In genomic region chr15:90929043-90929442, GRCm38 (mm10) we compare ENCODE assay signal across 11 mouse cellular contexts.
DNase-seq lines count a peak whose midpoint lies in the region; ATAC-seq and TF ChIP-seq lines count a peak whose summit lies in the region.
"Had no signal": no experiment of that assay in that cellular context is flagged by ENCODE, and none has a peak within 500 bp of the region (broad histone marks: within the 10 kb centered on the region; RNA-seq: fewer than 3 reads in every experiment).

No protein-coding gene starts in this region.

- H3K9me3 ChIP-seq in kidney, embryonic 15.5 days (replicated peaks) = no peaks in the 10 kb centered on the region
- H3K9me3 ChIP-seq: embryonic facial prominence, embryonic 13.5 days; neural tube, embryonic 12.5 days had no signal

- DNase-seq in cerebellum, adult 2 months = no peak
- DNase-seq in cerebellum, adult 11 months = no peak
- peak; percentile 19 to 28 for DNase-seq in kidney, postnatal 4 days
- DNase-seq in 3T3-L1 (ENCODE audit: low read depth, low spot score) (peak; percentile 54), MN1 (ENCODE audit: low spot score) (no peak)
- peak; percentile 25 for DNase-seq in embryo, embryonic 10 days (ENCODE audit: low spot score)
- DNase-seq in ovary, adult 18-20 months (ENCODE audit: low spot score) = no peak

- H3K27me3 ChIP-seq in cerebellum, adult 2 months (ENCODE audit: control insufficient read depth, insufficient read depth, low read length) = no peaks in the 10 kb centered on the region
- no peaks in the 10 kb centered on the region for H3K27me3 ChIP-seq in kidney, embryonic 15.5 days
- H3K27me3 ChIP-seq: CH12.LX; embryonic facial prominence, embryonic 13.5 days; neural tube, embryonic 12.5 days had no signal

- peak; percentile 59 for TF ChIP-seq CTCF in cerebellum, adult 2 months (IDR thresholded peaks at IDR 0.05; ENCODE audit: borderline replicate concordance, insufficient read depth, low read depth, low read length)

- H3K4me1 ChIP-seq in cerebellum, adult 2 months (ENCODE audit: control insufficient read depth, insufficient read depth, low read length) = no peaks in the 10 kb centered on the region
- H3K4me1 ChIP-seq in kidney, embryonic 15.5 days = no peaks in the 10 kb centered on the region
- H3K4me1 ChIP-seq: embryonic facial prominence, embryonic 13.5 days; neural tube, embryonic 12.5 days had no signal

- H3K4me3 ChIP-seq in cerebellum, adult 2 months (replicated peaks; ENCODE audit: insufficient read depth, low read depth, low read length) = no peak overlapping the region
- no peak overlapping the region for H3K4me3 ChIP-seq in kidney, embryonic 15.5 days (replicated peaks)
- H3K4me3 ChIP-seq: embryonic facial prominence, embryonic 13.5 days; neural tube, embryonic 12.5 days had no signal

- no peak for ATAC-seq in kidney, embryonic 15.5 days (replicated peaks; ENCODE audit: low FRiP score)

- WGBS in cerebellum, adult 2 months = 12% methylated on average over 1 of the region's 1 CpGs
- WGBS in kidney, embryonic 15.5 days = 22% methylated on average over 1 of the region's 1 CpGs

- H3K9ac ChIP-seq in kidney, embryonic 15.5 days = no peak overlapping the region
- H3K9ac ChIP-seq: embryonic facial prominence, embryonic 13.5 days; neural tube, embryonic 12.5 days had no signal

- no peak overlapping the region for H3K27ac ChIP-seq in cerebellum, adult 2 months (ENCODE audit: insufficient read depth, low read length)
- H3K27ac ChIP-seq in kidney, embryonic 15.5 days = no peak overlapping the region
- H3K27ac ChIP-seq: embryonic facial prominence, embryonic 13.5 days; neural tube, embryonic 12.5 days had no signal

- no peak for TF ChIP-seq POLR2A in cerebellum, adult 2 months (IDR thresholded peaks at IDR 0.05; ENCODE audit: borderline replicate concordance, insufficient read depth, low read length)

- no peaks in the 10 kb centered on the region for H3K36me3 ChIP-seq in kidney, embryonic 15.5 days
- H3K36me3 ChIP-seq: embryonic facial prominence, embryonic 13.5 days had no signal

- no peak overlapping the region for H3K4me2 ChIP-seq in kidney, embryonic 15.5 days
- H3K4me2 ChIP-seq: embryonic facial prominence, embryonic 13.5 days; neural tube, embryonic 12.5 days had no signal

Comparison
In these comparisons a context has a peak if more than half of its experiments do, and no peak if none do; other contexts are left out.
1. DNase-seq: peak in kidney, postnatal 4 days (2 of 2), 3T3-L1 (single experiment) and embryo, embryonic 10 days (single experiment); none in cerebellum, adult 2 months (0 of 2), cerebellum, adult 11 months (single experiment), MN1 (single experiment) and ovary, adult 18-20 months (single experiment).